Mouse (Mus musculus) forebrain, embryonic 14.5 days (tissue): Measurements from ENCODE around the gene Lin7a. TPM values are rescaled to one million over a fixed set of nuclear protein-coding genes. Genes with fewer than 3 reads are reported as not detected.

Experiments used
- ATAC-seq: fragments of 200-750 bp; cut with Nextera tagmentation; 2 replicates; pipeline ENCODE4 v1.8.0; 2017; ENCODE audit warnings: mild to moderate bottlenecking, moderate library complexity
- DNase-seq: peaks from one replicate; pipeline ENCODE4 v3.0.0-alpha.2; 2015; ENCODE audit warnings: low spot score
- H3K27ac ChIP-seq: fragments of 300-500 bp; sonication (generic); 2 replicates; pipeline ENCODE4 v1.5.1; 2014; ENCODE audit warnings: low read depth, mild to moderate bottlenecking, control low read depth, low read length, moderate library complexity
- H3K27me3 ChIP-seq: fragments of 300-500 bp; sonication (generic); replicated peaks from 2 replicates; pipeline ENCODE4 v1.6.1; 2014; ENCODE audit warnings: low read length, control low read depth, mixed read lengths; ENCODE audit not compliant: control insufficient read depth, insufficient read depth
- H3K36me3 ChIP-seq: fragments of 300-500 bp; sonication (generic); 2 replicates; pipeline ENCODE4 v1.6.1; 2014; ENCODE audit warnings: low read length, control low read depth; ENCODE audit not compliant: control insufficient read depth, insufficient read depth
- H3K4me1 ChIP-seq: fragments of 300-500 bp; sonication (generic); 2 replicates; pipeline ENCODE4 v1.6.1; 2014; ENCODE audit warnings: antibody characterized with exemption, low read length, control low read depth; ENCODE audit not compliant: control insufficient read depth, insufficient read depth
- H3K4me2 ChIP-seq: fragments of 300-500 bp; sonication (generic); 2 replicates; pipeline ENCODE4 v1.6.1; 2014; ENCODE audit warnings: mild to moderate bottlenecking, control low read depth, low read length
- H3K4me3 ChIP-seq: fragments of 300-500 bp; sonication (generic); 2 replicates; pipeline ENCODE4 v1.5.1; 2014; ENCODE audit warnings: low read depth, low read length, control low read depth
- H3K9ac ChIP-seq: fragments of 300-500 bp; sonication (generic); 2 replicates; pipeline ENCODE4 v1.6.1; 2014; ENCODE audit warnings: mild to moderate bottlenecking, low read length, control low read depth, moderate library complexity
- H3K9me3 ChIP-seq: fragments of 300-500 bp; sonication (generic); replicated peaks from 2 replicates; pipeline ENCODE4 v1.6.1; 2016; ENCODE audit warnings: low read length, control low read depth, mixed read lengths; ENCODE audit not compliant: control insufficient read depth
- WGBS: fragments of 180-500 bp; shearing (Covaris S2); extraction: QIAGEN DNeasy Blood & Tissue Kit; methylation state at CpG from one replicate; pipeline ENCODE4 v1.1.7; 2014; 5-methylcytosine and 5-hydroxymethylcytosine counted together
- polyA plus RNA-seq: library from polyadenylated mRNA; unstranded; fragments of >200 nt; fragmentation: Nextera tagmentation; extraction: Ambion mirVana; gene quantifications from 2 replicates; pipeline ENCODE4 v1.2.1, GENCODE M21; 2014

Lin7a gene
- polyA plus RNA-seq, 1 experiment from 2014 or later: 9.1 TPM

DNA sequence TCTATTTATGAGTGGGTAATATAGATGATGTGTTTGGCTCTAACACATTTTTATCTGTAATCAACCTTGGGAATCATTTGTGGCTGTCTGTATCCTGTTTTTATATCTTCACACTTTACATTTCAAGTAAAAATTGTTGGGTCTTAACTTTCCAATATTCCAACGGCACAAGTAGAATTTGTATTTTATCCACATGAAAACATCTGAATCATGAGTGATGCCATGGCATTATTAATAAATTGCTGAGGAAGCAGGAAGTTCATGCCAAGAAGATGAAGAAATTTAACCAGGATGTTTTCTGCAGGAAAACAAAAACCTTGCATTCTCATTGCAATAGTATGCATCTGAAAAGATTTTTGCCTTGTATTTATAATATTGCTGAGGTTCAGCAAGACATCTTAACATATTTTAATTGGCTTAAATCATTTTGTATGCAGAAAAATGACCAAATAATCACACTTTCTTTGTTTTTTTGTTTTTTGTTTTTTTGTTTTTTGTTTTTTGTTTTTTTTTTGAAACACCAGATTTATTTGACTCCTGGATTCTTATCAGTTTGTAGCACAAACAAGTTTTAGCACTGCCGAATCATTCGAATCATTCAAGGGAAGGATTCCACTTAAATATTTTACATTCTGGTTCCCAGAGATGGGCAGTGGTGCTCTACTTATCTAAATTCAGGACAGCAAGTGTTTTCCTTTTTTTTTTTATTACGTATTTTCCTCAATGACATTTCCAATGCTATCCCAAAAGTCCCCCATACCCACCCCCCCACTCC lies 18.1 kb upstream of the Lin7a start:
- no peaks in the 10 kb centered on the region for H3K9me3 ChIP-seq
- no peak overlapping the region for H3K4me3 ChIP-seq
- H3K4me2 ChIP-seq: no peak overlapping the region
- no peaks in the 10 kb centered on the region for H3K4me1 ChIP-seq
- DNase-seq (no peak), ATAC-seq (no peak)
- no peak overlapping the region for H3K27ac ChIP-seq
- WGBS: 93% methylated on average over 4 of the region's 4 CpGs
- no peaks in the 10 kb centered on the region for H3K27me3 ChIP-seq
- H3K36me3 ChIP-seq: no peaks in the 10 kb centered on the region
- H3K9ac ChIP-seq: no peak overlapping the region

DNA sequence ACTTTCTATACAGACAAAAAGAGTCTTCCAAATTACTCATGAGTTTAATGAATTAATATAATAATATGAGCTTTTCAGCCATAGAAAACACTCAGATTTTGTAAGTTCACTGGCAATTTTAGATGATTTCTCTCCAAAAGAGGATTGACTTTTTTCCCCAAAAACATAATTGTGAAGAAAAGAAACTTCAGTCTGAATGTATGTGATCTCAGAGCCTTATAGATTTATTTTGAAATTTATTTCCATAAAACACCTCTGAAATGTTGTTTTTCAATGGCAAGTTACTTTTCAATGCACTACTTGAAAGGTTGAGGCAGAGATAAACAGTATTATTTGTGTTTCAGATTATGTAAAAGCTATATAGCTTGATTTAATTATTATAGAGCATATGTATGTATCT lies 16.8 kb upstream of the Lin7a start:
- DNase-seq (no peak), ATAC-seq (no peak)
- H3K9ac ChIP-seq: no peak overlapping the region
- no peaks in the 10 kb centered on the region for H3K36me3 ChIP-seq
- no peaks in the 10 kb centered on the region for H3K4me1 ChIP-seq
- no peaks in the 10 kb centered on the region for H3K27me3 ChIP-seq
- H3K27ac ChIP-seq: no peak overlapping the region
- no peak overlapping the region for H3K4me2 ChIP-seq
- no peak overlapping the region for H3K4me3 ChIP-seq
- H3K9me3 ChIP-seq: no peaks in the 10 kb centered on the region

DNA sequence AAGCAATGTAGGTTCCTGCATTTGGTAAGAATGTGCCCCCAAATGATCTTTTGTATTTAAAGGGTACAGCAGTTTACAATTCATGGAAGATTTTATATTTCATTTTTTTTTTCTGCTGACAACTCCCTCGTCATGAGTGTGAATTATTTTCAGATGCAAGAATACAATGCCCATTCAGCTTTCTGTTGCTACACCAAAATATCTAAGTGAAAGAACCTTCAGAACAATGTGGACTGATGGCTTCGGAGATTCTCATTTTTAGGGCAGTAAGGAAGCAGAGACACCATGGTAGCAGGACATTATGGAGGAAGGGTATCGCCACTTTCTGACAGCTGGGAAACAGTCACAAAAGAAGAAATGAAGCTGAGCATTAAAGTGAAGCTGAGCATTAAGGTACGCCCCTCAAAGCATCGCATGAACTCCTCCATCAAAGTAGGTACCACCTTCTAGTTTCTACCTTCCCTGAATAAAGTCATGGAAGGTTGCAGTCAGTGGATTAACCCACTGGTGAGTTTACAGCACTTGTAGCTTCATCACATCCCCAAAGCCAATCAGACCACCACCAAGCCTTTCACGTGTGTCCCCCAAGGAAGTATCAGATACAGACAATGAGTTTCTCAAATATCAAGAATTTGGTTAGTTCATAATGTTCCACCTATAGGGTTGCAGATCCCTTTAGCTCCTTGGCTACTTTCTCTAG lies 16.0 kb upstream of the Lin7a start:
- no peaks in the 10 kb centered on the region for H3K27me3 ChIP-seq
- H3K4me3 ChIP-seq: no peak overlapping the region
- no peak overlapping the region for H3K4me2 ChIP-seq
- H3K9me3 ChIP-seq: no peaks in the 10 kb centered on the region
- no peak for ATAC-seq
- H3K4me1 ChIP-seq: no peaks in the 10 kb centered on the region
- no peaks in the 10 kb centered on the region for H3K36me3 ChIP-seq
- DNase-seq: no peak
- WGBS: 92% methylated on average over 6 of the region's 6 CpGs
- H3K27ac ChIP-seq: no peak overlapping the region
- no peak overlapping the region for H3K9ac ChIP-seq

DNA sequence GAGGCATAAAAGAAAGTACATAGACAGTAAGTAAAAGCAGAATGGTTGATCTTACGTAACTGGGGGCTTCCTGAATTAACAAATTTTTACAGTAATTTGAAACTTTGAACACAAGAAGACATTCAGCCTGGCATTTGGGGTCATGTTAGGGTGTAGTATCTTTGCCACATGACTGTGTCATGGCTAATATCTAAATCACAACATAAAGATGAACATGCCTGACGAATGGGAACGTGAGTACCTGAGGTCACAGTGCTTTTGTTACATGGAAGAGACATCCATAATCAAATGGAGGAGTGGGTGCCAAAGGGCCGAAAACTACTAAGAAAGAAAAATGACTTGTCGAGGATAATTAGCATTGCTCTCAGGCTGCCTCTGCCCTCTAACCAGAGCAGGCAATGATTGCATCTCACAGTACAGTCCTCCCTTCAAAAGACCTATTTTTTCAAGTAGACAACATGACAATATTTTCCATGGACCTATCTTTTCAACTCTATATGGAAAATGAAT lies 15.0 kb upstream of the Lin7a start:
- WGBS: 86% methylated on average over 5 of the region's 5 CpGs
- H3K27me3 ChIP-seq: no peaks in the 10 kb centered on the region
- H3K27ac ChIP-seq: no peak overlapping the region
- H3K9ac ChIP-seq: no peak overlapping the region
- H3K4me3 ChIP-seq: no peak overlapping the region
- ATAC-seq (no peak), DNase-seq (no peak)
- H3K36me3 ChIP-seq: no peaks in the 10 kb centered on the region
- H3K4me2 ChIP-seq: no peak overlapping the region
- H3K9me3 ChIP-seq: no peaks in the 10 kb centered on the region
- no peaks in the 10 kb centered on the region for H3K4me1 ChIP-seq

DNA sequence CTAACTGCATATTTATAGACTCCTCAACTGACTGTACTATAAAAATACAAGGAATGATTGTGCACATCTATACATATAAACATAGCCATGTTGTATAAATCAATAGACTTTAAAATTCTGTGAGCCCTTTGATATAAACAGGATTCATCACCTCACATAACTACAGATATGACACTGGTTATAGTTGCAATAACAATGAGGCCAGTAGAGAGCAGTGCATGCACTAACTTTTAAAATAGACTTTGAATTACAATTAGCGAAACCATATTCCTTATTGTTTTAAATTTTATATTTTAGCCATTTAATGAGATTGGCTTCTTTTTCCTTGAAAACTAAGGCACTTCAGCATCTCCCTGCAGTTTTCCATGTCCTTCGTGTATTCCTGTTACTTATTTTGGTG lies 11.1 kb upstream of the Lin7a start:
- DNase-seq: no peak
- no peak overlapping the region for H3K4me2 ChIP-seq
- no peaks in the 10 kb centered on the region for H3K9me3 ChIP-seq
- no peaks in the 10 kb centered on the region for H3K36me3 ChIP-seq
- no peak for ATAC-seq
- no peaks in the 10 kb centered on the region for H3K4me1 ChIP-seq
- no peaks in the 10 kb centered on the region for H3K27me3 ChIP-seq
- 86% methylated on average over 2 of the region's 2 CpGs for WGBS
- no peak overlapping the region for H3K27ac ChIP-seq
- no peak overlapping the region for H3K4me3 ChIP-seq
- no peak overlapping the region for H3K9ac ChIP-seq

DNA sequence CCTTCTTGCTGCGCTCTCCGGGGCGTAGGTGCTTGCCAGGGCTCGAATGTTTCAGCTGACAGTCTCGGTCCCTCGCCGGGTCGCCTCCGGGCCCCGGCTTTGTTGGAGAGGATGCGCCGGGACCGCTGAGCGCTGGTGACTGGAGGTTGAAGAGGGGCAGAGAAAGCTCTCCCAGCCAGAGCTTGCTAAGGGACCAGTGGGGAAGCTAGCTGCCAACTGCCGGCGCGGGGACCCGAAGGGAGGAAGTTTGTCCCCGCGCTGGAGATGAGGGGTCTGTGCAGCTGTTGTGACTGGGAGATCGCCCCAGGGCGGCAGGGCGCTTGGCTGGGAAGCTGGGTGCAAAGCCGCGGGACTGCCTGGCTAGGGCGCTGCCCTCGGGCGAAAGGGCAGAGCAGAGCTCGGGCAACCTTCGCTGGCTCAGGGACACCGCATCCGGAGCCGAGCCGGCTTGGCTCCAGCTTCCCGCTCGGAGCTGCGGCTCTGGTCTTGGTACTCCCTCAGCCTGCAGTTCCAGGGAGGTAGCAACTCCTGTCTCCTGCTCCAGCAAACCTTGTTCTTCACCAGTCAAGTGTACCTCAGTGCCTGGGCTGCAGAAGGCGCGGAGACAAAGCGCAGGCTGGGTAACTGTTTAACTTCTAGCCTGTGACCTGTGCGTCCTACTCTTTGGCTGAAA lies 781 bp downstream of the Lin7a start:
- Histone ChIP-seq H3K4me1 (no peaks in the 10 kb centered on the region), H3K36me3 (no peaks in the 10 kb centered on the region), H3K9ac (peak overlapping the region; percentile 79), H3K27me3 (no peaks in the 10 kb centered on the region), H3K27ac (peak overlapping the region; percentile 44; the same call in 1 of the 2 replicates), H3K9me3 (no peaks in the 10 kb centered on the region), H3K4me3 (peak overlapping the region; percentile 73), H3K4me2 (peak overlapping the region; percentile 98)
- WGBS: under 1% methylated on average over 40 of the region's 41 CpGs
- DNase-seq (peak; percentile 58), ATAC-seq (peak; percentile 71)

DNA sequence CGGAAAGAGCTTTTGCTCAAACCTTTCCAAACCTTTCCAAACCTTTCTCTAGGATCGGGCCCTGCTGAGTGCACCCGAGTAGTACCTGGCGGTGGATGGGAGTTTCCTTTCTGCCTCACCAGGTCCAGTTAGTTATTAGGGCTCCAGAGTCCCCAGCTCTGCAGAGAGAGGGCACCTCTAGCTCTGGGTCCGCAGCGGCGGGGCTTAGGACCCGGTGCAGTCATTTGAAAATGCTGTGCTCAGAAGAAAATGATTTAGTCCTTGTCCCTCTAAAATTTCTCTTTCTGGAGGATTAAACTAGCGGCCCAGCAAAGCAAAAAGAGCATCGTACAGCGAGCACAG lies 1.3 kb downstream of the Lin7a start:
- H3K9me3 ChIP-seq: no peaks in the 10 kb centered on the region
- H3K9ac ChIP-seq: peak overlapping the region; percentile 79
- DNase-seq: peak; percentile 25
- H3K4me1 ChIP-seq: no peaks in the 10 kb centered on the region
- peak overlapping the region; percentile 98 for H3K4me2 ChIP-seq
- H3K36me3 ChIP-seq: no peaks in the 10 kb centered on the region
- no peaks in the 10 kb centered on the region for H3K27me3 ChIP-seq
- H3K4me3 ChIP-seq: peak overlapping the region; percentile 73
- no peak overlapping the region for H3K27ac ChIP-seq
- peak; percentile 40; the same call in 1 of the 2 replicates for ATAC-seq
- 5% methylated on average over 11 of the region's 11 CpGs for WGBS

DNA sequence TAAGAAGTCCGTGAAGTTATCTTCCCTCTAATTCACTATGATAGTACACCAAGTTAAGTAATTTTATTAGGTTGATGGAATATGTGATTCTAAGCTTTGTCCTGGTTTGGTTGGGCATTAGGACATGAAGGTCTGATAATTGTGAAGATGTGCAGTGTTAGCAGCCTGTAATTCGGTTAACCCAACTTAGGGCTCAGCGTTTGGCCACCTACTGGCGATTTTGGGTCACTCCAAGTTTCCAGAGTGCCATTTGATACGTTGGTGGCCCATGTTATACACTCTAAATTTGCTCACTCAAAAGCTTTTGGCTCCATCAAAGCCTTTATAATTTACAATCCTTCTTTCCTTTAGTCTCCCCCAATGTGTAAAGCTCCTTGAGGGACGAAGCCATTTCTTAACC lies 2.4 kb downstream of the Lin7a start:
- no peaks in the 10 kb centered on the region for H3K9me3 ChIP-seq
- no peak overlapping the region for H3K4me3 ChIP-seq
- DNase-seq (no peak), ATAC-seq (no peak)
- no peak overlapping the region for H3K27ac ChIP-seq
- H3K4me2 ChIP-seq: no peak overlapping the region
- H3K4me1 ChIP-seq: no peaks in the 10 kb centered on the region
- H3K9ac ChIP-seq: no peak overlapping the region
- no peaks in the 10 kb centered on the region for H3K27me3 ChIP-seq
- H3K36me3 ChIP-seq: no peaks in the 10 kb centered on the region
- 49% methylated on average over 6 of the region's 6 CpGs for WGBS

DNA sequence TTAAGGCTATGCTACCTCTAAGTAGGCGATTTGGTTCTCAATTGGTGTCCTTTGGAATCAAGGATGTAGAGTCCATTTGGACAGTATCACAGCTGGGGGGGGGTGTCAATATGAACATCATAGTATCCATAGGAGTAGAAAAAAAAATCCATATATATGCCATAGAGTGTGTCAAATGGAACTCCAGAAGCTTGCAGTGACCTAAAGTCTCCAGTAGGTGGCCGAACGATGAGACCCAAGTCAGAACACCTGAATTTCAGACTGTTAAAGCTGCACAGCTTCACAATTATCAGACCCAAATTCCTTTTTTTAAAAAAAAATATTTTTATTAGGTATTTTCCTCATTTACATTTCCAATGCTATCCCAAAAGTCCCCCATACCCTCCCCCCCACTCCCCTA lies 3.3 kb downstream of the Lin7a start:
- Histone ChIP-seq H3K4me3 (no peak overlapping the region), H3K9ac (no peak overlapping the region), H3K36me3 (no peaks in the 10 kb centered on the region), H3K27ac (no peak overlapping the region), H3K27me3 (no peaks in the 10 kb centered on the region), H3K4me1 (no peaks in the 10 kb centered on the region), H3K4me2 (no peak overlapping the region), H3K9me3 (no peaks in the 10 kb centered on the region)
- ATAC-seq (no peak), DNase-seq (peak; percentile 52)
- WGBS: 56% methylated on average over 3 of the region's 3 CpGs
